Mouse (Mus musculus) CH12.LX (cell line): ENCODE measurements around the gene Hunk.

Experiments
- CTCF ChIP-seq, 2 experiments: IDR thresholded peaks in 1 of 2; conservative IDR thresholded peaks in 1 of 2; 2 replicates each; pipeline ENCODE4 v1.5.1; 2011 to 2012; ENCODE audit warnings: low read depth in 2 of 2, low read length in 2 of 2, improper control_type of control experiment in 1 of 2, inconsistent platforms in 1 of 2, mild to moderate bottlenecking in 1 of 2, moderate library complexity in 1 of 2
- EP300 ChIP-seq: IDR thresholded peaks from 2 replicates; pipeline ENCODE4 v1.6.1; 2011; ENCODE audit warnings: low read length, improper control_type of control experiment
- HCFC1 ChIP-seq: IDR thresholded peaks from 2 replicates; pipeline ENCODE4 v1.6.1; 2012; ENCODE audit warnings: low read depth, mild to moderate bottlenecking, inconsistent platforms, low read length, improper control_type of control experiment
- KAT2A ChIP-seq: IDR thresholded peaks from 2 replicates; pipeline ENCODE4 v1.6.1; 2012; ENCODE audit warnings: low read length, improper control_type of control experiment, inconsistent platforms; ENCODE audit not compliant: insufficient replicate concordance
- POLR2A ChIP-seq: IDR thresholded peaks from 2 replicates; pipeline ENCODE4 v1.6.1; 2011; ENCODE audit warnings: low read depth, mild to moderate bottlenecking, improper control_type of control experiment, low read length
- POLR2AphosphoS2 ChIP-seq: IDR thresholded peaks from 2 replicates; pipeline ENCODE4 v1.6.1; 2011; ENCODE audit warnings: low read depth, low read length, improper control_type of control experiment
- SMC3 ChIP-seq: IDR thresholded peaks from 2 replicates; pipeline ENCODE4 v1.6.1; 2011; ENCODE audit warnings: low read depth, low read length, improper control_type of control experiment
- TBP ChIP-seq: conservative IDR thresholded peaks from 2 replicates; pipeline ENCODE4 v1.6.1; 2011; ENCODE audit warnings: low read depth, low read length, improper control_type of control experiment
- ZNF384 ChIP-seq: IDR thresholded peaks from 2 replicates; pipeline ENCODE4 v1.6.1; 2012; ENCODE audit warnings: low read depth, low read length, improper control_type of control experiment, inconsistent platforms

DNA sequence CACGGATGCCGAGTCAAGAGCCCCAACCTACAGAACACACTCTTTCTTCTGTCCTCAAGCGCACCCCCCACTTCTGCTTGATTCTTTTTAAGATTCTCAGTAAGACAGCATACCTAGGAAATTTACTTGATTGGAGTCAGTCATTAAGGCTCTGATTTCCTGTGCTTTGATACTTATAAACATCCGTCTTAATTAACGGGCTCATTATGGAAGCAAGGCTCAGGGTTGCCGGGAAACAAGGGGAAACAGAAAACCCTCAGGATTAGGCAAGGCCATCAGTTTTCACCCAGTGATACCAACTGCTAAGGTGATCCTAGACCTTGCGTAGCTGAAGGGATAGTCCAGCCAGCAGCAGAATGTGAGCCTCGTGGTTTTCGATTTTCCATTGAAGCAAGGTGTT is 162.2 kb downstream of the Hunk start:
- TF ChIP-seq KAT2A (no peak), CTCF (conservative IDR thresholded peaks at IDR 0.05 in 1 of 2, IDR thresholded peaks at IDR 0.05 in 1 of 2; ENCODE audit: low read depth in 2 of 2, low read length in 2 of 2) (no peak), POLR2A (no peak), EP300 (no peak), ZNF384 (no peak), POLR2AphosphoS2 (no peak), TBP (no peak), HCFC1 (no peak), SMC3 (no peak)
